Mouse (Mus musculus): ENCODE measurements around the gene Gstcd. TPM values are rescaled to one million over a fixed set of nuclear protein-coding genes. Genes with fewer than 3 reads are reported as not detected.

Gstcd gene
- polyA plus RNA-seq, 1 experiment: 2.7 TPM

GRCm38 (mm10) chr3:132979781-132980461, 111.9 kb downstream of the Gstcd start:
- Histone ChIP-seq H3K27ac (replicated peaks; ENCODE audit: low read depth, low read length) (no peak overlapping the region), H3K4me3 (ENCODE audit: insufficient read depth, low read depth, low read length) (no peak overlapping the region), H3K4me1 (ENCODE audit: control insufficient read depth, insufficient read depth, insufficient read length, low read length) (no peaks in the 10 kb centered on the region)

- no peak overlapping the region for H3K4me3 ChIP-seq (ENCODE audit: insufficient read depth, low read depth, low read length)
- no peak overlapping the region for H3K27ac ChIP-seq (replicated peaks; ENCODE audit: low read depth, low read length)
- H3K4me1 ChIP-seq (ENCODE audit: control insufficient read depth, insufficient read depth, insufficient read length, low read length): no peaks in the 10 kb centered on the region
These were observed 125.6 kb downstream of the Gstcd start for GRCm38 (mm10) chr3:132966255-132966654.

GRCm38 (mm10) chr3:132964715-132965507, 126.9 kb downstream of the Gstcd start:
- H3K27ac ChIP-seq (replicated peaks; ENCODE audit: low read depth, low read length): no peak overlapping the region

GRCm38 (mm10) chr3:132962631-132963361, 129.0 kb downstream of the Gstcd start:
- H3K27ac ChIP-seq (replicated peaks; ENCODE audit: low read depth, low read length): no peak overlapping the region
- no peaks in the 10 kb centered on the region for H3K4me1 ChIP-seq (ENCODE audit: control insufficient read depth, insufficient read depth, insufficient read length, low read length)
- no peak overlapping the region for H3K4me3 ChIP-seq (ENCODE audit: insufficient read depth, low read depth, low read length)

More at GRCm38 (mm10) chr3:132964715-132965507, 126.9 kb downstream of the Gstcd start:
- Histone ChIP-seq H3K4me1 (ENCODE audit: control insufficient read depth, insufficient read depth, insufficient read length, low read length) (no peaks in the 10 kb centered on the region), H3K4me3 (ENCODE audit: insufficient read depth, low read depth, low read length) (no peak overlapping the region)

- no peak overlapping the region for H3K27ac ChIP-seq (replicated peaks; ENCODE audit: low read depth, low read length)
- no peaks in the 10 kb centered on the region; the same call in 1 of the 2 replicates for H3K4me1 ChIP-seq (ENCODE audit: control insufficient read depth, insufficient read depth, insufficient read length, low read length)
- H3K4me3 ChIP-seq (ENCODE audit: insufficient read depth, low read depth, low read length): no peak overlapping the region
These were observed 141.3 kb downstream of the Gstcd start for GRCm38 (mm10) chr3:132950529-132950880.

- H3K4me3 ChIP-seq (ENCODE audit: insufficient read depth, low read depth, low read length): peak within 1 kb of the TSS; percentile 52
- no peak within 1 kb of the TSS for H3K27ac ChIP-seq (replicated peaks; ENCODE audit: low read depth, low read length)
- H3K4me1 ChIP-seq (ENCODE audit: control insufficient read depth, insufficient read depth, insufficient read length, low read length): no peaks in the 10 kb centered on the region; the same call in 1 of the 2 replicates
These were observed 141.9 kb downstream of the Gstcd start, which contains the start of gene Npnt for GRCm38 (mm10) chr3:132949791-132950528. Gene Npnt, minus strand, starts transcription at chr3:132950291.

- peak overlapping the region; percentile 52 for H3K4me3 ChIP-seq (ENCODE audit: insufficient read depth, low read depth, low read length)
- no peaks in the 10 kb centered on the region; the same call in 1 of the 2 replicates for H3K4me1 ChIP-seq (ENCODE audit: control insufficient read depth, insufficient read depth, insufficient read length, low read length)
- H3K27ac ChIP-seq (replicated peaks; ENCODE audit: low read depth, low read length): no peak overlapping the region
These were observed 142.4 kb downstream of the Gstcd start for GRCm38 (mm10) chr3:132949380-132949790.

- Histone ChIP-seq H3K27ac (replicated peaks; ENCODE audit: low read depth, low read length) (no peak overlapping the region), H3K4me3 (ENCODE audit: insufficient read depth, low read depth, low read length) (no peak overlapping the region), H3K4me1 (ENCODE audit: control insufficient read depth, insufficient read depth, insufficient read length, low read length) (no peaks in the 10 kb centered on the region; the same call in 1 of the 2 replicates)
These were observed 143.5 kb downstream of the Gstcd start for GRCm38 (mm10) chr3:132948298-132948795.

- Histone ChIP-seq H3K4me1 (ENCODE audit: control insufficient read depth, insufficient read depth, insufficient read length, low read length) (no peaks in the 10 kb centered on the region; the same call in 1 of the 2 replicates), H3K27ac (replicated peaks; ENCODE audit: low read depth, low read length) (no peak overlapping the region), H3K4me3 (ENCODE audit: insufficient read depth, low read depth, low read length) (no peak overlapping the region)
These were observed 145.7 kb downstream of the Gstcd start for GRCm38 (mm10) chr3:132946086-132946485.

- Histone ChIP-seq H3K4me1 (ENCODE audit: control insufficient read depth, insufficient read depth, insufficient read length, low read length) (no peaks in the 10 kb centered on the region; the same call in 1 of the 2 replicates), H3K27ac (replicated peaks; ENCODE audit: low read depth, low read length) (no peak overlapping the region), H3K4me3 (ENCODE audit: insufficient read depth, low read depth, low read length) (no peak overlapping the region)
These were observed 146.2 kb downstream of the Gstcd start for GRCm38 (mm10) chr3:132945669-132946068.

GRCm38 (mm10) chr3:132944609-132945008, 147.2 kb downstream of the Gstcd start:
- no peak overlapping the region for H3K4me3 ChIP-seq (ENCODE audit: insufficient read depth, low read depth, low read length)
- no peaks in the 10 kb centered on the region; the same call in 1 of the 2 replicates for H3K4me1 ChIP-seq (ENCODE audit: control insufficient read depth, insufficient read depth, insufficient read length, low read length)
- H3K27ac ChIP-seq (replicated peaks; ENCODE audit: low read depth, low read length): no peak overlapping the region

GRCm38 (mm10) chr3:132944193-132944592, 147.6 kb downstream of the Gstcd start:
- no peaks in the 10 kb centered on the region; the same call in 1 of the 2 replicates for H3K4me1 ChIP-seq (ENCODE audit: control insufficient read depth, insufficient read depth, insufficient read length, low read length)
- H3K27ac ChIP-seq (replicated peaks; ENCODE audit: low read depth, low read length): no peak overlapping the region
- H3K4me3 ChIP-seq (ENCODE audit: insufficient read depth, low read depth, low read length): no peak overlapping the region

GRCm38 (mm10) chr3:132942778-132943177, 149.1 kb downstream of the Gstcd start:
- Histone ChIP-seq H3K27ac (replicated peaks; ENCODE audit: low read depth, low read length) (no peak overlapping the region), H3K4me3 (ENCODE audit: insufficient read depth, low read depth, low read length) (no peak overlapping the region), H3K4me1 (ENCODE audit: control insufficient read depth, insufficient read depth, insufficient read length, low read length) (no peaks in the 10 kb centered on the region)

- Histone ChIP-seq H3K4me1 (ENCODE audit: control insufficient read depth, insufficient read depth, insufficient read length, low read length) (no peaks in the 10 kb centered on the region), H3K4me3 (ENCODE audit: insufficient read depth, low read depth, low read length) (no peak overlapping the region), H3K27ac (replicated peaks; ENCODE audit: low read depth, low read length) (no peak overlapping the region)
These were observed 151.4 kb downstream of the Gstcd start for GRCm38 (mm10) chr3:132940181-132940990.

Data from brown adipose tissue, adult 24 weeks (tissue).